Mouse (Mus musculus): ENCODE measurements around the gene Pms1.

DNA sequence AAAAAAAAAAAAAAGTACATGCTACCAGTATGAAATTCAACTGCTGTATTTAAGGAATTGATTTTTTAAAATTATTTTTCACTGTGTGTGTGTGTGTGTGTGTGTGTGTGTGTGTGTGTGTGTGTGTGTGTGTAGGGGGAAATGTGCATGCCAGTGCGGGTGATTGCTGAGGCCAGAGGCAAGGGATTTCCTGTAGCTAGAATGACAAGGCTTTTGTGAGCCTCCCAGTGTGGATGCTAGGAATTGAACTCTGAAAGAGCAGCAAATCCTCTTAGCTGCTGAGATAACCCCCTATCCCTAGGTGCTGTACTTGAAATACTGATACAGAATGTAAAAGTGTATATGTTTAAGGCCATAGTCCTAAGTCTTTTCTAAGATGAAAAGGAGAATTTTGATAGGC lies 70.8 kb downstream of the Pms1 start:
- TF ChIP-seq POLR2A (IDR thresholded peaks at IDR 0.05; ENCODE audit: low read depth, low read length) (no peak), CTCF (conservative IDR thresholded peaks at IDR 0.05 in 1 of 2, IDR thresholded peaks at IDR 0.05 in 1 of 2; ENCODE audit: low read depth in 2 of 2, low read length in 2 of 2) (no peak), IRF4 (IDR thresholded peaks at IDR 0.05; ENCODE audit: low read depth, low read length) (no peak), EP300 (IDR thresholded peaks at IDR 0.05; ENCODE audit: low read length) (no peak), POLR2AphosphoS2 (IDR thresholded peaks at IDR 0.05; ENCODE audit: low read depth, low read length) (no peak), MXI1 (IDR thresholded peaks at IDR 0.05; ENCODE audit: low read depth, low read length) (no peak), NRF1 (IDR thresholded peaks at IDR 0.05; ENCODE audit: low read depth, low read length) (no peak), KAT2A (IDR thresholded peaks at IDR 0.05; ENCODE audit: insufficient replicate concordance, low read length) (no peak), USF1 (IDR thresholded peaks at IDR 0.05; ENCODE audit: low read depth, low read length) (no peak), CHD1 (IDR thresholded peaks at IDR 0.05; ENCODE audit: low read depth, low read length) (no peak), HCFC1 (IDR thresholded peaks at IDR 0.05; ENCODE audit: low read depth, low read length) (no peak), ZNF384 (IDR thresholded peaks at IDR 0.05; ENCODE audit: low read depth, low read length) (no peak)
